8 mouse cellular contexts compared by ENCODE assay signal in genomic region chr3:60408553-60409282, GRCm38 (mm10).
A peak's percentile ranks its signal among the peaks of the same experiment; 100 is the strongest.
DNase-seq lines count a peak whose midpoint lies in the region; ATAC-seq and TF ChIP-seq lines count a peak whose summit lies in the region.

No protein-coding gene starts in this region.

- WGBS in heart, embryonic 10.5 days, result 20% methylated on average over 7 of the region's 7 CpGs
- 6% methylated on average over 7 of the region's 7 CpGs for WGBS in liver, postnatal 0 days (ENCODE audit: insufficient replicate concordance)

- H3K27me3 ChIP-seq in MEL (ENCODE audit: control insufficient read depth in 1 of 2, insufficient read depth in 2 of 2, low read length in 2 of 2), result no peaks in the 10 kb centered on the region
- H3K27me3 ChIP-seq in heart, embryonic 10.5 days (ENCODE audit: insufficient read depth, poor library complexity, severe bottlenecking), result no peaks in the 10 kb centered on the region
- no peaks in the 10 kb centered on the region for H3K27me3 ChIP-seq in liver, postnatal 0 days (ENCODE audit: insufficient read depth, low read length)

- H3K79me2 ChIP-seq in MEL (ENCODE audit: control insufficient read depth, insufficient read depth, low read length, poor library complexity), result no peaks in the 10 kb centered on the region; the same call in 1 of the 2 replicates

- H3K36me3 ChIP-seq in MEL (ENCODE audit: control insufficient read depth in 1 of 2, insufficient read depth in 2 of 2, low read length in 2 of 2), result peaks cover 0 to 36% of the 10 kb centered on the region in 2 experiments; a peak in 2 of 4 replicates
- H3K36me3 ChIP-seq in heart, embryonic 10.5 days, result no peaks in the 10 kb centered on the region
- no peaks in the 10 kb centered on the region for H3K36me3 ChIP-seq in liver, postnatal 0 days (replicated peaks; ENCODE audit: insufficient read depth, low read length)

- ATAC-seq in liver, postnatal 0 days, result peak; percentile 77

- peak overlapping the region; percentile 69 for H3K9ac ChIP-seq in MEL (ENCODE audit: control insufficient read depth, low read depth, low read length, poor library complexity, severe bottlenecking)
- H3K9ac ChIP-seq in liver, postnatal 0 days (replicated peaks), result peak overlapping the region; percentile 71

- TF ChIP-seq CTCF in MEL (IDR thresholded peaks at IDR 0.05 in 2 of 3, conservative IDR thresholded peaks at IDR 0.05 in 1 of 3; ENCODE audit: control insufficient read depth in 1 of 3, insufficient read depth in 1 of 3, low read depth in 2 of 3, low read length in 3 of 3, poor library complexity in 1 of 3, severe bottlenecking in 1 of 3), result no peak
- no peak for TF ChIP-seq CTCF in liver, postnatal 0 days (IDR thresholded peaks at IDR 0.05; ENCODE audit: low read depth)

- peak overlapping the region; percentile 78 for H3K4me2 ChIP-seq in liver, postnatal 0 days (ENCODE audit: low read depth, low read length)

- H3K9me3 ChIP-seq in MEL (replicated peaks; ENCODE audit: insufficient read depth, low read length), result no peaks in the 10 kb centered on the region
- H3K9me3 ChIP-seq in heart, embryonic 10.5 days, result no peaks in the 10 kb centered on the region
- no peaks in the 10 kb centered on the region for H3K9me3 ChIP-seq in liver, postnatal 0 days (ENCODE audit: low read length)

- TF ChIP-seq EP300 in MEL (IDR thresholded peaks at IDR 0.05; ENCODE audit: low read depth in 1 of 2, low read length in 2 of 2), result peak; percentile 45 to 49; a peak in 3 of 4 replicates
- no peak for TF ChIP-seq EP300 in liver, postnatal 0 days (IDR thresholded peaks at IDR 0.05; ENCODE audit: low read depth)

- TF ChIP-seq POLR2A in MEL (IDR thresholded peaks at IDR 0.05; ENCODE audit: control insufficient read depth in 1 of 2, insufficient read depth in 1 of 2, low read depth in 1 of 2, low read length in 2 of 2, poor library complexity in 1 of 2), result peak in 1 of 2 experiments; percentile 36; a peak in 1 of 4 replicates

- DNase-seq in 416B (ENCODE audit: low read depth) (peak; percentile 76), MEL (ENCODE audit: low read depth, low spot score) (peak; percentile 80)
- DNase-seq in cerebellum, adult 9-10 months, result peak; percentile 62
- DNase-seq in heart, embryonic 10.5 days (ENCODE audit: low spot score), result no peak
- peak; percentile 51 for DNase-seq in kidney, postnatal 14 days
- DNase-seq in liver, postnatal 0 days, result peak; percentile 46
- peak; percentile 7 for DNase-seq in right cerebral cortex, postnatal 25 days
- no peak for DNase-seq in embryo, embryonic 10 days (ENCODE audit: low spot score)

- no peak for TF ChIP-seq RAD21 in MEL (IDR thresholded peaks at IDR 0.05; ENCODE audit: low read depth, low read length)

- peak overlapping the region; percentile 100 for H3K27ac ChIP-seq in MEL (ENCODE audit: control insufficient read depth, low read depth, low read length)
- peak overlapping the region; percentile 78 for H3K27ac ChIP-seq in heart, embryonic 10.5 days
- peak overlapping the region; percentile 74 for H3K27ac ChIP-seq in liver, postnatal 0 days (ENCODE audit: low read depth)

- H3K4me3 ChIP-seq in MEL (ENCODE audit: control insufficient read depth in 1 of 2, insufficient read depth in 1 of 2, low read depth in 2 of 2, low read length in 2 of 2), result peak overlapping the region; percentile 67 to 87
- H3K4me3 ChIP-seq in heart, embryonic 10.5 days, result peak overlapping the region; percentile 46
- peak overlapping the region; percentile 51 for H3K4me3 ChIP-seq in liver, postnatal 0 days (ENCODE audit: low read depth, low read length)

- peaks cover 14 to 52% of the 10 kb centered on the region in 2 experiments for H3K4me1 ChIP-seq in MEL (ENCODE audit: control insufficient read depth in 1 of 2, insufficient read depth in 2 of 2, low read length in 2 of 2)
- peaks cover 8% of the 10 kb centered on the region; the same call in 1 of the 2 replicates for H3K4me1 ChIP-seq in heart, embryonic 10.5 days
- H3K4me1 ChIP-seq in liver, postnatal 0 days (ENCODE audit: insufficient read depth), result no peaks in the 10 kb centered on the region

TF ChIP-seq in MEL, 35 proteins besides CTCF, POLR2A, EP300 and RAD21:
- TF ChIP-seq MAX (IDR thresholded peaks at IDR 0.05; ENCODE audit: low read length) (peak; percentile 45; the same call in 1 of the 2 replicates), GABPA (IDR thresholded peaks at IDR 0.05; ENCODE audit: low read depth, low read length) (no peak), UBTF (IDR thresholded peaks at IDR 0.05; ENCODE audit: borderline replicate concordance, insufficient read depth, low read depth, low read length) (no peak), TBP (IDR thresholded peaks at IDR 0.05; ENCODE audit: low read depth, low read length) (no peak), E2F4 (IDR thresholded peaks at IDR 0.05; ENCODE audit: borderline replicate concordance, low read depth, low read length) (0 out of 2 replicates have a peak, but pooled peaks have one; percentile 36), USF1 (IDR thresholded peaks at IDR 0.05; ENCODE audit: low read depth, low read length) (0 out of 2 replicates have a peak, but pooled peaks have one; percentile 32), MAFK (IDR thresholded peaks at IDR 0.05; ENCODE audit: borderline replicate concordance, low read depth, low read length) (0 out of 2 replicates have a peak, but pooled peaks have one; percentile 11), POLR2AphosphoS5 (IDR thresholded peaks at IDR 0.05; ENCODE audit: borderline replicate concordance, low read depth, low read length) (no peak), RCOR1 (IDR thresholded peaks at IDR 0.05; ENCODE audit: low read depth, low read length) (no peak), NRF1 (IDR thresholded peaks at IDR 0.05; ENCODE audit: insufficient read depth, low read depth, low read length, poor library complexity, severe bottlenecking) (no peak), TCF12 (IDR thresholded peaks at IDR 0.05; ENCODE audit: low read depth, low read length) (peak; percentile 35), MAZ (IDR thresholded peaks at IDR 0.05; ENCODE audit: low read depth, low read length) (no peak), CHD1 (IDR thresholded peaks at IDR 0.05; ENCODE audit: low read depth, low read length) (no peak; the same call in 1 of the 2 replicates), MYC (IDR thresholded peaks at IDR 0.05; ENCODE audit: low read depth, low read length) (no peak), KAT2A (conservative IDR thresholded peaks at IDR 0.05; ENCODE audit: low read depth, low read length) (0 out of 2 replicates have a peak, but pooled peaks have one; percentile 49), NELFE (IDR thresholded peaks at IDR 0.05; ENCODE audit: low read depth, low read length) (peak; percentile 54), SIN3A (IDR thresholded peaks at IDR 0.05; ENCODE audit: low read length) (peak; percentile 60), MXI1 (IDR thresholded peaks at IDR 0.05; ENCODE audit: low read depth, low read length) (peak; percentile 67), ZNF384 (IDR thresholded peaks at IDR 0.05; ENCODE audit: low read depth, low read length) (peak; percentile 97), POLR2AphosphoS2 (IDR thresholded peaks at IDR 0.05; ENCODE audit: low read length) (no peak), ZKSCAN1 (IDR thresholded peaks at IDR 0.05; ENCODE audit: low read depth, low read length) (no peak), CHD2 (IDR thresholded peaks at IDR 0.05; ENCODE audit: low read length) (no peak), JUND (IDR thresholded peaks at IDR 0.05; ENCODE audit: low read depth, low read length) (no peak), USF2 (IDR thresholded peaks at IDR 0.05; ENCODE audit: borderline replicate concordance in 1 of 2, insufficient read depth in 1 of 2, low read depth in 1 of 2, low read length in 2 of 2) (no peak), ELF1 (IDR thresholded peaks at IDR 0.05; ENCODE audit: low read depth, low read length) (no peak), BHLHE40 (IDR thresholded peaks at IDR 0.05; ENCODE audit: borderline replicate concordance, low read depth, low read length) (peak; percentile 40; the same call in 1 of the 2 replicates), ZC3H11A (IDR thresholded peaks at IDR 0.05; ENCODE audit: low read depth, low read length) (no peak), MEF2A (IDR thresholded peaks at IDR 0.05; ENCODE audit: extremely low read depth, insufficient replicate concordance, low read depth, low read length, poor library complexity, severe bottlenecking) (no peak), MYB (IDR thresholded peaks at IDR 0.05; ENCODE audit: low read depth, low read length) (no peak), HCFC1 (IDR thresholded peaks at IDR 0.05; ENCODE audit: low read depth, low read length) (no peak), ETS1 (IDR thresholded peaks at IDR 0.05; ENCODE audit: low read depth, low read length) (peak; percentile 56; the same call in 1 of the 2 replicates), SMC3 (IDR thresholded peaks at IDR 0.05; ENCODE audit: low read depth, low read length) (no peak), TAL1 (IDR thresholded peaks at IDR 0.05; ENCODE audit: low read length) (no peak), ZMIZ1 (IDR thresholded peaks at IDR 0.05; ENCODE audit: low read depth, low read length) (peak; percentile 48; the same call in 1 of the 2 replicates), GATA1 (IDR thresholded peaks at IDR 0.05; ENCODE audit: low read depth, low read length) (no peak)

Comparison
In these comparisons a context has a peak if more than half of its experiments do, and no peak if none do; other contexts are left out.
1. DNase-seq: peak in 416B (single experiment), MEL (single experiment), cerebellum, adult 9-10 months (single experiment), kidney, postnatal 14 days (single experiment), liver, postnatal 0 days (single experiment) and right cerebral cortex, postnatal 25 days (single experiment); none in heart, embryonic 10.5 days (single experiment) and embryo, embryonic 10 days (single experiment).
2. Peak in every context shown above with its lines, with median percentiles within 50 percentile points of each other: H3K27ac ChIP-seq and H3K4me3 ChIP-seq.